10 mouse cellular contexts compared by ENCODE assay signal in the genomic region with DNA sequence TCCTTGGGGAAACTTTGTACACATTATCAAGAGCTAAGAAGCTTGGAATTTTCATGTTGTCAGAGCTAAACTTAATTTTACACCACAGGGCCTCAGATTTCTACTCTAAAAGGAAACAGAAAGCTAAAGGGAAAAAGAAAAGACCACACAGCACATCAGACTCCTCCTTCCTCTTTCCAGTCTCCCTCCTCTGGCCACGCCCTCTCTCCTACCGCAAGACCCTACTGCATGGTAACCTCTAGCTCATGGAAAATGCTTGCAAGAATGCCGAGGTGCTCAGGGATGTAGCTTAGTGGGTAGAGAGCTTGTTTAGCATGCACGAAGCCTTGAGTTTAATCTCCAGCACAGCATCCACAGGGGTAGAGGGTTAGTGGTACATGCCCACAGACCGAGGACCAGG. TPM values are rescaled to one million over a fixed set of nuclear protein-coding genes. Genes with fewer than 3 reads are reported as not detected.
DNase-seq lines count a peak whose midpoint lies in the region; ATAC-seq and TF ChIP-seq lines count a peak whose summit lies in the region.
"Had no signal": no experiment of that assay in that cellular context is flagged by ENCODE, and none has a peak within 500 bp of the region (broad histone marks: within the 10 kb centered on the region; RNA-seq: fewer than 3 reads in every experiment).

No protein-coding gene starts in this region.

- TF ChIP-seq CTCF in kidney, adult 2 months (conservative IDR thresholded peaks at IDR 0.05; ENCODE audit: insufficient read depth, insufficient read length, low read depth, low read length) = no peak

- H3K27me3 ChIP-seq in kidney, adult 2 months (replicated peaks; ENCODE audit: control insufficient read depth, insufficient read depth, low read length) = no peaks in the 10 kb centered on the region
- H3K27me3 ChIP-seq: hindbrain, embryonic 12.5 days; midbrain, embryonic 12.5 days had no signal

- 0 out of 2 replicates have a peak, but pooled peaks cover 3% of the 10 kb centered on the region for H3K4me1 ChIP-seq in kidney, adult 2 months (ENCODE audit: control insufficient read depth, insufficient read depth, low read length)

- H3K27ac ChIP-seq in kidney, adult 2 months (ENCODE audit: insufficient read depth, low read depth, low read length) = no peak overlapping the region
- H3K27ac ChIP-seq: hindbrain, embryonic 12.5 days; midbrain, embryonic 12.5 days had no signal

- no peak for TF ChIP-seq POLR2A in kidney, adult 2 months (IDR thresholded peaks at IDR 0.05; ENCODE audit: low read depth, low read length)

- no peak overlapping the region for H3K4me3 ChIP-seq in kidney, adult 2 months (ENCODE audit: insufficient read depth, low read depth, low read length)
- H3K4me3 ChIP-seq: hindbrain, embryonic 12.5 days; midbrain, embryonic 12.5 days had no signal

- ATAC-seq in hematopoietic stem cell, adult 5-6 weeks (replicated peaks in 1 of 2; ENCODE audit: insufficient read depth in 1 of 2, low FRiP score in 2 of 2, low TSS enrichment in 1 of 2, low read depth in 1 of 2, poor library complexity in 2 of 2, severe bottlenecking in 2 of 2) = peak; percentile 87 to 92

- DNase-seq in lung, postnatal 10 days = peak; percentile 29
- no peak for DNase-seq in lung, postnatal 14 days
- DNase-seq in MEL-GATA-1-ER (ENCODE audit: extremely low read depth, low read depth) = peak; percentile 4
- DNase-seq in thymus, postnatal 14 days = peak; percentile 39
- no peak for DNase-seq in frontal cortex, adult 2 months (ENCODE audit: extremely low spot score in 1 of 2, low spot score in 1 of 2)
- no peak for DNase-seq in kidney, adult 2 months
- DNase-seq: kidney, postnatal 36 days had no signal

- WGBS in kidney, adult 2 months = 70% methylated on average over 5 of the region's 5 CpGs

- H3K36me3 ChIP-seq in kidney, adult 2 months (ENCODE audit: control insufficient read depth, insufficient read depth, low read length) = no peaks in the 10 kb centered on the region
- H3K36me3 ChIP-seq: hindbrain, embryonic 12.5 days had no signal

RNA-seq across cellular contexts. Expression of gene Jmjd1c, which starts 24.0 kb away (rescaled TPM):
- 167 and 227 TPM in 2 replicates for total RNA-seq in hematopoietic stem cell, adult 5-6 weeks (2017)
- 34.2 and 37.8 TPM in 2 replicates for polyA plus RNA-seq in frontal cortex, adult 2 months (2012; rRNA removed)
- 9.4 and 10.0 TPM in 2 replicates for polyA plus RNA-seq in kidney, adult 2 months (2012; rRNA removed)

RNA-seq across cellular contexts. Expression of gene Reep3, which starts 24.9 kb away (rescaled TPM):
- total RNA-seq in hematopoietic stem cell, adult 5-6 weeks (2017) = 19.4 and 20.2 TPM in 2 replicates
- 22.0 and 22.6 TPM in 2 replicates for polyA plus RNA-seq in frontal cortex, adult 2 months (2012; rRNA removed)
- polyA plus RNA-seq in kidney, adult 2 months (2012; rRNA removed) = 22.2 and 26.0 TPM in 2 replicates

Comparison
In these comparisons a context has a peak if more than half of its experiments do, and no peak if none do; other contexts are left out.
1. DNase-seq: peak in lung, postnatal 10 days (single experiment), MEL-GATA-1-ER (single experiment) and thymus, postnatal 14 days (single experiment); none in lung, postnatal 14 days (single experiment), frontal cortex, adult 2 months (0 of 2) and kidney, adult 2 months (single experiment).